Mouse (Mus musculus) kidney, postnatal 0 days (tissue): ENCODE measurements around the gene Ush1c. TPM values are rescaled to one million over a fixed set of nuclear protein-coding genes. Genes with fewer than 3 reads are reported as not detected.
A peak's percentile ranks its signal among the peaks of the same experiment; 100 is the strongest.

ENCODE experiments used
- ATAC-seq: fragments of 200-750 bp; cut with Nextera tagmentation; replicated peaks from 2 replicates; pipeline ENCODE4 v1.8.0; 2017; ENCODE audit warnings: low read depth, moderate number of reproducible peaks, moderate TSS enrichment, moderate library complexity; ENCODE audit not compliant: low FRiP score
- DNase-seq: peaks from one replicate; pipeline ENCODE4 v3.0.0-alpha.2; 2016; ENCODE audit warnings: low spot score
- H3K27ac ChIP-seq: fragments of 300-500 bp; sonication (generic); 2 replicates; pipeline ENCODE4 v1.5.1; 2014; ENCODE audit warnings: mild to moderate bottlenecking
- H3K27me3 ChIP-seq: fragments of 300-500 bp; sonication (generic); 2 replicates; pipeline ENCODE4 v1.6.1; 2014; ENCODE audit warnings: low read length, mixed read lengths; ENCODE audit not compliant: insufficient read depth
- H3K36me3 ChIP-seq: fragments of 300-500 bp; sonication (generic); 2 replicates; pipeline ENCODE4 v1.6.1; 2014; ENCODE audit warnings: low read length, mixed read lengths; ENCODE audit not compliant: insufficient read depth
- H3K4me1 ChIP-seq: fragments of 300-500 bp; sonication (generic); replicated peaks from 2 replicates; pipeline ENCODE4 v1.6.1; 2014; ENCODE audit warnings: antibody characterized with exemption, low read length, mixed read lengths; ENCODE audit not compliant: insufficient read depth
- H3K4me2 ChIP-seq: fragments of 300-500 bp; sonication (generic); 2 replicates; pipeline ENCODE4 v1.6.1; 2014; ENCODE audit warnings: mild to moderate bottlenecking, low read length, moderate library complexity, mixed read lengths
- H3K4me3 ChIP-seq: fragments of 300-500 bp; sonication (generic); replicated peaks from 2 replicates; pipeline ENCODE4 v1.5.1; 2014; ENCODE audit warnings: low read depth, low read length
- H3K9ac ChIP-seq: fragments of 300-500 bp; sonication (generic); 2 replicates; pipeline ENCODE4 v1.6.1; 2014; ENCODE audit warnings: low read depth, low read length
- H3K9me3 ChIP-seq: fragments of 300-500 bp; sonication (generic); replicated peaks from 2 replicates; pipeline ENCODE4 v1.6.1; 2016; ENCODE audit warnings: low read length, inconsistent platforms, mixed read lengths
- CTCF ChIP-seq: IDR thresholded peaks from 2 replicates; pipeline ENCODE4 v1.5.1; 2016; ENCODE audit warnings: antibody characterized with exemption, low read depth, mild to moderate bottlenecking, moderate library complexity
- WGBS: fragments of 180-500 bp; shearing (Covaris S2); extraction: QIAGEN DNeasy Blood & Tissue Kit; methylation state at CpG from one replicate; pipeline ENCODE4 v1.1.7; 2014; 5-methylcytosine and 5-hydroxymethylcytosine counted together
- polyA plus RNA-seq: library from polyadenylated mRNA; unstranded; fragments of >200 nt; fragmentation: Nextera tagmentation; extraction: Ambion mirVana; gene quantifications from 2 replicates; pipeline ENCODE4 v1.2.1, GENCODE M21; 2015

The Ush1c gene
- polyA plus RNA-seq, 1 experiment from 2014 or later: 36.8 TPM

GRCm38 (mm10) chr7:46279946-46280345 lies 41.6 kb upstream of the Ush1c start:
- no peak overlapping the region for H3K4me2 ChIP-seq
- H3K4me1 ChIP-seq: no peaks in the 10 kb centered on the region
- 0 out of 2 replicates have a peak, but pooled peaks have one; percentile 25 for ATAC-seq
- H3K36me3 ChIP-seq: no peaks in the 10 kb centered on the region
- no peaks in the 10 kb centered on the region for H3K27me3 ChIP-seq
- 11% methylated on average over 6 of the region's 6 CpGs for WGBS
- no peak overlapping the region for H3K27ac ChIP-seq
- no peaks in the 10 kb centered on the region for H3K9me3 ChIP-seq
- TF ChIP-seq CTCF: peak; percentile 85
- peak; percentile 85 for DNase-seq
- H3K9ac ChIP-seq: no peak overlapping the region
- no peak overlapping the region for H3K4me3 ChIP-seq

- Histone ChIP-seq H3K4me3 (no peak overlapping the region), H3K4me2 (no peak overlapping the region), H3K27me3 (no peaks in the 10 kb centered on the region), H3K27ac (no peak overlapping the region), H3K9ac (no peak overlapping the region), H3K36me3 (no peaks in the 10 kb centered on the region), H3K4me1 (no peaks in the 10 kb centered on the region), H3K9me3 (no peaks in the 10 kb centered on the region)
- no peak for TF ChIP-seq CTCF
- ATAC-seq (no peak), DNase-seq (no peak)
- WGBS: 53% methylated on average over 5 of the region's 5 CpGs
Observed at GRCm38 (mm10) chr7:46276156-46276555, 37.9 kb upstream of the Ush1c start.

- Histone ChIP-seq H3K9me3 (no peaks in the 10 kb centered on the region), H3K27me3 (no peaks in the 10 kb centered on the region), H3K4me3 (no peak overlapping the region), H3K4me1 (no peaks in the 10 kb centered on the region), H3K4me2 (no peak overlapping the region), H3K9ac (no peak overlapping the region), H3K27ac (no peak overlapping the region), H3K36me3 (no peaks in the 10 kb centered on the region)
- ATAC-seq (no peak), DNase-seq (no peak)
- WGBS: 84% methylated on average over 4 of the region's 4 CpGs
- TF ChIP-seq CTCF: peak; percentile 32; the same call in 1 of the 2 replicates
Observed at GRCm38 (mm10) chr7:46251841-46252240, 13.5 kb upstream of the Ush1c start.

GRCm38 (mm10) chr7:46247606-46248005 lies 9.3 kb upstream of the Ush1c start:
- ATAC-seq (no peak), DNase-seq (no peak)
- Histone ChIP-seq H3K4me1 (no peaks in the 10 kb centered on the region), H3K4me3 (no peak overlapping the region), H3K9ac (no peak overlapping the region), H3K4me2 (no peak overlapping the region), H3K27me3 (no peaks in the 10 kb centered on the region), H3K27ac (no peak overlapping the region), H3K36me3 (no peaks in the 10 kb centered on the region), H3K9me3 (no peaks in the 10 kb centered on the region)
- 77% methylated on average over 3 of the region's 3 CpGs for WGBS
- no peak for TF ChIP-seq CTCF

GRCm38 (mm10) chr7:46246876-46247275 lies 8.6 kb upstream of the Ush1c start:
- Histone ChIP-seq H3K4me2 (no peak overlapping the region), H3K9me3 (no peaks in the 10 kb centered on the region), H3K4me3 (no peak overlapping the region), H3K36me3 (no peaks in the 10 kb centered on the region), H3K9ac (no peak overlapping the region), H3K4me1 (no peaks in the 10 kb centered on the region), H3K27me3 (no peaks in the 10 kb centered on the region), H3K27ac (no peak overlapping the region)
- DNase-seq (no peak), ATAC-seq (no peak)
- TF ChIP-seq CTCF: no peak

GRCm38 (mm10) chr7:46240696-46241095 lies 2.4 kb upstream of the Ush1c start, which contains the start of gene Otog:
Gene Otog (plus strand): TSS chr7:46240987.
- 44% methylated on average over 2 of the region's 2 CpGs for WGBS
- H3K27ac ChIP-seq: no peak within 1 kb of the TSS
- DNase-seq: no peak
- H3K4me2 ChIP-seq: no peak within 1 kb of the TSS
- no peaks in the 10 kb centered on the region for H3K36me3 ChIP-seq
- H3K9me3 ChIP-seq: no peaks in the 10 kb centered on the region
- H3K27me3 ChIP-seq: no peaks in the 10 kb centered on the region
- no peak for TF ChIP-seq CTCF
- H3K4me1 ChIP-seq: no peaks in the 10 kb centered on the region
- no peak within 1 kb of the TSS for H3K9ac ChIP-seq
- H3K4me3 ChIP-seq: no peak within 1 kb of the TSS
- no peak for ATAC-seq

- Histone ChIP-seq H3K27ac (no peak overlapping the region), H3K4me3 (no peak overlapping the region), H3K36me3 (no peaks in the 10 kb centered on the region), H3K27me3 (no peaks in the 10 kb centered on the region), H3K9ac (no peak overlapping the region), H3K4me2 (no peak overlapping the region), H3K9me3 (no peaks in the 10 kb centered on the region), H3K4me1 (no peaks in the 10 kb centered on the region)
- no peak for DNase-seq
- WGBS: 83% methylated on average over 4 of the region's 4 CpGs
- ATAC-seq: no peak
- no peak for TF ChIP-seq CTCF
Observed at GRCm38 (mm10) chr7:46240091-46240490, 1.8 kb upstream of the Ush1c start.
